Mouse (Mus musculus): ENCODE measurements around the gene Nkd1. TPM values are rescaled to one million over a fixed set of nuclear protein-coding genes. Genes with fewer than 3 reads are reported as not detected.

Nkd1 gene
- total RNA-seq (2021): 44.0 and 44.8 TPM in 2 replicates
- long read RNA-seq, transcript Nkd1-201 (10 exons, 3,035 nt): major isoform, 47 of 63 reads
- long read RNA-seq, partial matches to known transcripts: 12 of 63 reads
- long read RNA-seq, other reads (novel, unspliced or antisense): 4 of 63 reads

DNA sequence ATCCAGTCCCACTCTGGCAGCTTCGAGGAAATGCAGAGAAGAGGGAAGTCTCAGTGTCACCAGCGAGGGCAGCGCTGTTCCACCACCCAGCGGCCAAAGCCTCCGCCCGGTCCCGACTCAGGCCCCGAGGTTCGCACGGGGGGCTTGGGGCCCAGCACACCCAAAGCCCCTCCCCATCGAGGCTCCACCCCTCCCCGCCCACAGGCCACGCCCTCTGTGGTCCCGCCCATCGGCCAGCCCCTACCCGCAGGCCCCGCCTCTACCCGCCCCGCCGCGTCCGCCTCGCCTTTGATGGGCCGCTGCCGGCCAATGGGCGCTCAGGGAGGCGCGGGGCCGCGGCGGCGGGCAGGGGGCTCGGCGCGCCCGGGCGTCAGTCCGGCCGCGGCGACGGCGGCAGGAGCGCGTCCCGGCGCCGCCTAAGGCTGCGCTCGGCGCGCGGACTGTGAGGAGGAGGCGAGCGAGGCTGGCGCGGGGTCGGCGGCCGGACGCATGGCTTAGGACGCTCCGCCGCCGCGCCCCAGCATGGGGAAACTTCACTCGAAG, at the start of gene Nkd1:
Gene Nkd1, plus strand, starts transcription at position 370 of the 543 bp plus-strand sequence.
- peak; percentile 97 for DNase-seq

DNA sequence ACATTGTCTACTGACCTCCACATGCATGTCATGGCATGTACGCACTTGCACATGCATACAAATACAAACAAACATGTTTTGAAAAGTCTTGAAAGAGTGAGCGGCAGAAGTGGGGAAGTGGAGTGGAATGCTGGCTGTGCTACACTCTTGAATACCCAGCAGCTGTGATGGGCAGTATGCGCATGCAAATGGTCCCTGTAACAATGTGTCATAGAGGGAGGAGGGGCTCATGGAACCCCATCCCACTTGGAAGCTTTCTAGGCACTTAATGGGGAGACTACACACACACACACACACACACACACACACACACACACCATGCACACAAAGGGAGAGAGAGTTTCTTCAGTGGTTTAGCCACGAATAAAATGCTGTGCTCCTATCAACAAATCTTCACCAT, 39.9 kb upstream of the Nkd1 start:
- DNase-seq: no peak

DNA sequence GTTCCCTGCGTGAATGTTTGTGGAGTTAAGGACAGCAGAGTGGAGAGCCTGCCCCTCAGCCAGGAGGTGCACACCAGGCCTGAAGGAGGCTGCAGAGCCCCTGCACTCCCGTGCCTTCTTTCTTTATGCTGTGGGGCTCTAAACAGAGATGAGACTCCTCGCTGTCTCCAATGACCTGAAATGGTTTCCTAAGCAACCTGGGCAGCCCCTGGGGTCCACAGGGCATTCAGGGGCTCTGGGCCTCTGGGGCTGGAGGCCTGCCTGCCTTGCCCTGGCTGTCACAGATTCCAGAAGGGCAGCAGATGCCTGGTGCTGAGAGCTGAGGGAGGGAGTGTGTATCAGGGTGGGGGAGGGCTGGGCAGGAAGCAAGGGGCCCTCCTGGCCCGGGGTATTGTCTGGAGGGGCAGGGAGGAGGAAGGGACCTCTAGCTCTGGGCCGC, 32.7 kb upstream of the Nkd1 start:
- no peak for DNase-seq

DNA sequence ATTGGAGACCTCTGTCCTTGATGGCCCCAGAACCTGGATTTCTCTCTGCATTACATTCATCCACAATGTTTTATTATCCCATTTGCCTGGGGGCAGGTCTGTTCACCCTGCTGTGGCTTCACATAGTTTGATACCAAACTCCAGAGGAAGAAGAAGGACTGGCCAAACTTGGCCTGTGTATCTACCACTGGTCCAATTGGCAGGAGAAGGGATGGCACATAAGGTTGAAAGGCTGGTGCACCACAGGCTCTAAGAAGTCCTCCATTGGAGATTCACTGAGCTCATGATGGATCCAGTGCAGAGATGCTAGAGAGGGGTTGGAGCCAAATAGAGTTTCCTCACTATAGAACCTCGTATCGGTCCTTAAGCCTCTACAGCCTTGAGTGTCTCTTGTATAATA, 27.1 kb upstream of the Nkd1 start:
- no peak for DNase-seq

DNA sequence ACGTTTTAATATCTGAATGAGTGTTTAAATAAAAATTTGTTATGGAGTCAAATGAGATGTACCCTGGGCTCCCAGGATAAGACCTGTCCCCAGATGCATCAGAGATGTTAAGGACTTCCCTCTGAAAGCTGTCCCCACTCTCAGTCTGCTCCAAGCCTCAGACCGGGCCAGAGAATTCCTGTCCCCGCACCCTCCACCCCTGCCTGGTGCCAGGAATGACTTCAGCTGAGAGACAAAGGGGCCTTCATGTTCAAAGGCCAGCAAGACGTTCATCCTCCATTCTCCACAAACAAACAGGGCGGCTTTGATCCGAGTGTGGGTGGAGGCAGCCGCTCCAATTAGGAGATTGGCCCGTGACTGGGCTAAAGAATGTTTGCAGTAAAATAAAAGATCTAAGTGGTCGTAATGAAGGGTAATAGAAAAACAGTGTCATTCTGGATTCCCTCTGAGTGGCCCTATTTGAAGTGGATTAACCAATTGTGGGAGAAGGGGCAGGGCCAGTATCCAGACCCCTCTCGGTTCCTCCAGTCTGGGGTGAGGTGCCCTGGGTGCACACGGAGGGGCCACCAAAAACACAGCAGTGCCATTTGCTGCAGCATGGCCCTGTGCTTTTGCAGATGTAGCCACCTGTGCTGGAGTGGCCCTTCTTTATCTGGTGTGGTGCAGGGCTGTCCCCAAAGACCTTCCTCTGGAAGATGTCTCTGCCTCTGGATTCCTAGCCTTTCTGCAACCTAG, 25.9 kb upstream of the Nkd1 start:
- DNase-seq: no peak

GRCm38 (mm10) chr8:88502143-88502542, 19.0 kb upstream of the Nkd1 start:
- DNase-seq: no peak

- no peak for DNase-seq
Measured at GRCm38 (mm10) chr8:88506981-88507380, 14.2 kb upstream of the Nkd1 start.

DNA sequence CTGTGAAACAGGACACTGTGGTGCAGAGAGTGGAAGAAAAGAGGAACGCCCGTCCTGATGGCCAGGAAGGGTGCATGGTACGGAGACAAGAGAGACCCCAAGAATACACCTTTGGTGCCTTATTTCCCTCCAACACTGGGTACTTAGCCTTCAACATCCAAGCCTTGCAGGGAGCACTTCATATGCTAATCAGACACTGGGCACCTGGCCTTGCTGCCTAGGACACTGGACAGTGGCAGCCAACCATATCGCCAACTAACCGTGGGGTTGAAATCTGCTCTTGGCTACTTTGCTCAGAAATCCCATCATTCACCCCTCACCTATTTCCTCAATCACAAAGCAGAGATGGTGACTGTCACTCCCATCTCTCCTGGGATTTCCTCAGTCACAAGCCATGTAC, 10.1 kb upstream of the Nkd1 start:
- DNase-seq: no peak

GRCm38 (mm10) chr8:88512094-88512794, 8.9 kb upstream of the Nkd1 start:
- DNase-seq: no peak

DNA sequence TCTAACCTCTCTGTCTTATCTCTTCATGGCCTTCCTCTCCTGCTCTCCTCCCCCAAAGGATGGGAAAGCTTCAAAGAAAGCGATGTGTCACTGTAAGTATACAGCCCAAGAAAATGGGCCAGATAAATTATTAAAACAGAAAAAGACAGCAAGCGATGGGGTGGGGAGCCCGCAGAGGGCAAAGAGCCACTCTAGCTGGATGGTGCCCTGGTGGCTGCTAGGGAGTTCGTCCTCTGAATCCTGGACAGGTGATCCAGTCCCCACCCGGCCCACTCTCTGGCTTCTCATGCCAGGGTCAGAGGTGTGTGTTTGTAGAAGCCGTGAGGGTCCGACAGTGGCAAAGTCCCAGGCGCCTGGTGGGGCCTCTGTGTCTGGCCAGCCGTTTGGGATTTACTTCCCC, 3.1 kb upstream of the Nkd1 start:
- DNase-seq: no peak

DNA sequence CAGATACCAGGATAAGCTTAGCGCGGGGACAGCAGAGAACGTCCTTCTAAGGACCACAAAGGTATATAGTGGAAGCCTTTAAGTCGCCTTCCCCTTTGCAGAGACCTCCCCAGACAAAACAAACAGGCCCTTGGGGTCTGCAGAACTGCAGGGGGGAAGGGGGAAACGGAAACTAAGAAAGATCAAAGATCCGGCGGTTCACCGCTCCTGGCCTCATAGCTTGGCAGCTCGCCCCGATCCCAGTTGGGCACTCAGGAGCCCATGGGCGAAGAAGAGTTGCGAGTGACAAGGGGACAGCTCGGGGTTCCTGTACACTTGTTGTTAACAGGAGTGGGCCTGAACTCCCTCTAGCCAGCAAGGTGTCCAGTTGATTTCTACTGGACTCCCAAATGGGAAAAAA, 773 bp upstream of the Nkd1 start:
- peak; percentile 55 for DNase-seq

DNA sequence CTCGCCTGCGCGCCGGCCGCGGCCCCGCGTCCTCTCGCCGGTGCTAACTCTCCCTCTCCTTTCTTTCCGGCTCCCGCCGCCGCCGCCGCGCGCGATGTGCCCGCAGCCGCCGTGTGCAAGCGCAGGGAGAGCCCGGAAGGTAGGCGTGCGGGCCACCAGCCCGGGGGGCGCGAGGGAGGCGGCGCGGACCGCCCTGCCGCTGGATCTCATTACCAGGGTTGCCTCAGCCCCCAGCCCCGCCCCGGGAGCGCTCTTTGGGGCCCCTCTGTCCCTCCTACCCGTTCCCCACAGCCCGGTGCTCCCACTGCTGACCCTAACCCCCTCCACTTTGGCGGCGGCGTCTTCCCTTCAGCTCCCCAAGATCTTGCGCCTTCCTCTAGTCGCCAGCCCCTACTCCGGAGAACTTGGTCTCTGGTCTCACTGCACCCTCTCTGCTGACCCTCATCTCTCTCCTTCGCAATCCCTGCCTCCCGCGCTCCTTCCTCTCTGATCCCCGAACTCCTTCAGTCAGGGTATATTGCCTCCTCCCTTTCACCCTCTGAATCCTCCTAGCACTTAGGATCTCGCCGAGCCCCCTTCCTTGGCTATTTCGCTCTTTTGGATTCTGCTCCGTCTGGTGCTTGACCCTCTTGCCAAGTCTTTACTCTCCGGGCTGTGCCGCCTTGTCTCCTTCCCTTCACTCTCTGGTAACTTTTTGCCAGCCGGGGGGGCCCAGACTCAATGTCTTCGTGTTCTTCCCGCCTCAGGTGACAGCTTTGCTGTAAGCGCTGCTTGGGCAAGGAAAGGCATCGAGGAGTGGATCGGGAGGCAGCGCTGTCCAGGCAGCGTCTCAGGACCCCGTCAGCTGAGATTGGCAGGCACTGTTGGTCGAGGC, 624 bp downstream of the Nkd1 start:
- no peak for DNase-seq

GRCm38 (mm10) chr8:88522433-88523030, 1.4 kb downstream of the Nkd1 start:
- DNase-seq: no peak

- no peak for DNase-seq
Measured at GRCm38 (mm10) chr8:88523621-88524020, 2.5 kb downstream of the Nkd1 start.

- DNase-seq: no peak
Measured at GRCm38 (mm10) chr8:88524132-88524531, 3.0 kb downstream of the Nkd1 start.

GRCm38 (mm10) chr8:88524851-88525250, 3.7 kb downstream of the Nkd1 start:
- no peak for DNase-seq

DNA sequence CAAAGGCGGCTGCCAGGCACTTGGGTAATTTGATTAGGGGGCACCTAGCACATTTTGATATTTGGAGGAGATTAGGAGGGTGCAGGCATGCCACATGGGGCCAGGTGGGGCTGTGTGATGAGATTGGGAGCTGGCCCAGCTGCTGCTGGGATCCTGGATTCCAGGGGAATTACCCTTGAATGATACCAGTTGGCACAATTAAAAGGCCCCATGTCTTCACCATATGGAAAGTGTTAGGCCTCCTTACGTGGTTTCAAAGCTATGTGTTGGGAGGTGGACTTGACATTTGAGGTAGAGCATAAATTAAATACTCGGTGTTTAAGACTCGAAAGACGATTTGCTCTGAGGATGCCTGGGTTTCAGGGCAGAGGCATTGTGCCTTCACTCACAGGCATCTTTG, 5.1 kb downstream of the Nkd1 start:
- DNase-seq: no peak

DNA sequence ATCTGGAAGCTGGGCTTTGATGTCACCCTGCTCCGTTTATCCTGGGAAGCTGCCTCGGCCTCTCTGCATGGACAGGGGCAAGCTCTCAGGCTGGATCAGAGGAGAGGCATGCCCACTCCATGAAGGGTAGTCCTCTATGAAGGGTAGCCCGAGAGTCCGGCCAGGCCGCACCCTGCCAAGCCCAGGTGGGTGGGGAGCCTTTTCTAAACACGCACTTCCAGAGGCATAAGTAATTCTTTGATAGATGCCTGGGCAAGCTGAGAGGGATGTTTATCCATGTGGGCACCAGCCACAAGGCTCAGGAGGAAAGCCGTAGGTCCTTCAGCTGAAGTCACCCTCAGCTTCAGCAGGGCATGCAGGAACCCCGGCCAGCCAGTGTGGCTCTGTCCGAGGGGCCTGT, 7.0 kb downstream of the Nkd1 start:
- DNase-seq: no peak

GRCm38 (mm10) chr8:88529798-88530197, 8.6 kb downstream of the Nkd1 start:
- no peak for DNase-seq

DNA sequence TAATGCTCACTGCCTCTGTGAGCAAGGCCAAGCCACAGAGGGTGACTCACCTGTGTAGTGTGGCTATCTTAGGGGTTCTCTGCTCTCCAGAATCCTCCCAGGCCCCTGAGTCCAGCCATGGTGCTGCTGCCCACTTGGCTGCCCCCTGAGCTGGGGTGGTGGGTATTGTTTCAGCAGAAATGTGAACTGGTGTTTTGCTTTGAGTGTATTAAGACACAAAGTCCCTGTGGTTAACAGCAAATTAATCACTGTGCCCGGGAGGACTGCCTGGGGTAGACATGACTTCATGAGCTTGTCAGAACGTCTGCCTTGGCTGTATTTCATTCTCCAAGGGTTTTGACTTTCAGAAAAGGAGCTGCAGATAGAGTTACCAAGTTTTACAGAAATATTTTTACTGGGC, 15.9 kb downstream of the Nkd1 start:
- no peak for DNase-seq

DNA sequence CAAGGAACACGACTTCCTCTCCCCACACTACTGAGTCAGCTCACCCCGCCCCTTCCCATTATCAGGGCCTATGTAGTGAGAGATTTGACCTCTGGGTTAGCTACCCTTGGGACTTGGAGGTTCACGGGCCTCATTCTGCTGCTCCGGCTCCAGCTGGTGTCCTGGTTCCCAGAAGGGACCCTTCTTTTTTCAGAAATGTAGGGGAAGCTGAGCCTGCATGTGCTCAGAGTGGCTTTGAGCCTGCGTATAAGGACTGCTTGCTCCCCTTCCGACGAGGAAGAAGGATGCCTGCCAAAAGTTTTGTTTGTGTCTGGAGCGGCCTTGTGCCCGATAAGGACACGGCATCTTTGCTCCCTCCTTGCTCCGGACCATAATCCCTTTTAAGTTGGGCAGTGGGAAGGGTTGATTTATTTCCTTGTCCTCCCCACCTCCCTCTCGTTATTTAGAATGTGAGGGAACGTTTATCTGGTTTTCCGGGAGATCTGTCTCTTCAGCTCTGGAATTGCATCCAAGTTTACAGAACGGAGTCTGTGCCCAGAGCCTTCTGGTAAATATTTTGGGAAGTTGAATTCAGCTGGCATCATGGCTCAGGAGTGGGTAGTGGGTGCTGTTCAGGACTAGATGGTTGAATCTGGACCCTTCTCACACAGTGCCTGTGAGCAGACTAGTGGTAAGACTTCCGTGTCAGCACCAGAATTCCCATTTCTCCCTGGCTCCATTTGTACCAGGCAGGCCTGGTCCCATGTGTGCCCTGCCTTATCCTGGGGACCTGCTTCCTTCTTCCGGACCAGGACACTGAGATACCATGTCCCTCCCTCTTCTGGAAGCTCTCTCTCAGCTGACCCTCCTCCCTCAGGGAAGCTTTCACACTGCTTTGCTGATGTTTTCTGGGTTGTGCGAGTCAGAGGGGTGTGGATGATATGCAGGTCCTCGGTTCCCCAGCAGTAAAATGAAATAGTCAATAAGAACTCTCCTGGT, 17.1 kb downstream of the Nkd1 start:
- DNase-seq: no peak
